Mouse (Mus musculus): Measurements from ENCODE around the gene Cntfr. TPM values are rescaled to one million over a fixed set of nuclear protein-coding genes. Genes with fewer than 3 reads are reported as not detected.

Gene Cntfr
- polyA plus RNA-seq, 1 experiment: 8.1 TPM

DNA sequence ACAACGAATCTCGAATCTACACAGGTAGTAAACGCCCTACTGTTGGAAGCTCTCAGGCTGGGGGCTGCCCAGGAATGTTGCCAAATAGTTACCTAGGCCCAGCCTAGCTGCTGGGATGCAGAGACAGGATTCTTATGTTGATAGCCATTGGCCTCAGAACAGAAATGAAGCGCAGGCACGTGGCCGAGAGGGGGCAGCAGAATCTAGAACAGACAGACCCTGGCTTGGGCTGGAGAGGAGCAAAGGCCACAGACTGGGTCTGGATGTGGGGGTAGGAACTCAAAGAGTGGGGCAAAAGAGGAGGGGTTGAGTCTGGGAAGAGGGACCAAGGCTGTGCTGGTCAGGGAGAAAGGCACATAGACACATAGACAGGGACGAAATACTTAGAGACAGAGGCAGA, 42.7 kb downstream of the Cntfr start:
- DNase-seq (ENCODE audit: low read depth in 1 of 2, low spot score in 2 of 2): no peak
- WGBS: 44% methylated on average over 7 of the region's 7 CpGs
- TF ChIP-seq CTCF (IDR thresholded peaks at IDR 0.05; ENCODE audit: extremely low read depth, insufficient read depth, insufficient read length, insufficient replicate concordance) (no peak), POLR2A (IDR thresholded peaks at IDR 0.05; ENCODE audit: low read depth, low read length) (no peak)
- no peaks in the 10 kb centered on the region for H3K4me1 ChIP-seq (ENCODE audit: control insufficient read depth, insufficient read depth, insufficient read length)
- no peak overlapping the region for H3K27ac ChIP-seq (ENCODE audit: insufficient read depth, low read length)
- H3K27me3 ChIP-seq (ENCODE audit: control insufficient read depth, insufficient read depth, low read length): no peaks in the 10 kb centered on the region
- H3K4me3 ChIP-seq (ENCODE audit: extremely low read depth, insufficient read depth, insufficient read length): no peak overlapping the region
- H3K36me3 ChIP-seq (ENCODE audit: control insufficient read depth, insufficient read depth, low read length): no peaks in the 10 kb centered on the region

DNA sequence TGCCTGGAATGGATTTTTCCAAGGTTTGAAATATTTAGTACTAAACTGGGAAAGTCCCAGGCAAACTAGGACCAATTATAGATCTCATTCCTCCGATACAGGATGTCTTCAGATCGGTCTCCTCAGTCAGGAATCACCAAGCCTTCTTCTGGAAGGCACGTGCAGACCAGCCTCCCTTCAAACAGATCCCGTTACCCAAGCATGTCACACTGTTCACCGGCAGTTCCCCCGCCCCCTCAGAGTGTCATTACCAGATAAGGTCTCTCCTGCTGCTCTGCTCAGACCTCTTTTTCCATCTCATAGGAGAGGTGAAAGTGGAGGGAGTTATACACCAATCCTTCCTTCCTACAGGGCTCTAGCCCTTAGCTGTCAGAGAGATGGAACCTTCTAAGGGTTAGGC, 43.2 kb downstream of the Cntfr start:
- TF ChIP-seq CTCF (IDR thresholded peaks at IDR 0.05; ENCODE audit: extremely low read depth, insufficient read depth, insufficient read length, insufficient replicate concordance): no peak
- no peak for TF ChIP-seq POLR2A (IDR thresholded peaks at IDR 0.05; ENCODE audit: low read depth, low read length)
- H3K27ac ChIP-seq (ENCODE audit: insufficient read depth, low read length): no peak overlapping the region
- 75% methylated on average over 6 of the region's 6 CpGs for WGBS
- no peaks in the 10 kb centered on the region for H3K36me3 ChIP-seq (ENCODE audit: control insufficient read depth, insufficient read depth, low read length)
- H3K4me3 ChIP-seq (ENCODE audit: extremely low read depth, insufficient read depth, insufficient read length): no peak overlapping the region
- no peak for DNase-seq (ENCODE audit: low read depth in 1 of 2, low spot score in 2 of 2)
- no peaks in the 10 kb centered on the region for H3K4me1 ChIP-seq (ENCODE audit: control insufficient read depth, insufficient read depth, insufficient read length)
- H3K27me3 ChIP-seq (ENCODE audit: control insufficient read depth, insufficient read depth, low read length): no peaks in the 10 kb centered on the region

DNA sequence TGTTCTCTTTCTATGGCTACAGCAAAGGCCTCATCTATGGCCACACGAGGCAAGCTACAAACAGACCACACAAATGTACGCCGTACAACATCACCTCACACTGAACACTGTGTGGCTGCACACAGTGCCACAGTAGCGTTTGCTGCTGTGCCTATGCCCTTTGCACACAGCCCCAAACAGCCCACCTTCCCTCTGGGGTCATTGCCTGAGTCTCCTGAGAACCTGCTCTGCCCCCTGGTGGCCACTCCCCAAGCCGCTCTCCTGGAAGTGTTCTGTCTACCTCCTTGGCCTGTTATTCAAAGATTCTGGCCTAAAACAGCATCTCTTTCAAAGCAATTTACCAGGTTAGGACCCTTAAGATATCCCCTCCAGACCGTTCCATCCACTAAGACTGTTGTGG, 43.6 kb downstream of the Cntfr start:
- peak in 1 of 2 experiments; percentile 36 for DNase-seq (ENCODE audit: low read depth in 1 of 2, low spot score in 2 of 2)
- WGBS: 54% methylated on average over 6 of the region's 6 CpGs
- no peak for TF ChIP-seq POLR2A (IDR thresholded peaks at IDR 0.05; ENCODE audit: low read depth, low read length)
- TF ChIP-seq CTCF (IDR thresholded peaks at IDR 0.05; ENCODE audit: extremely low read depth, insufficient read depth, insufficient read length, insufficient replicate concordance): peak; percentile 53; the same call in 1 of the 2 replicates
- Histone ChIP-seq H3K4me1 (ENCODE audit: control insufficient read depth, insufficient read depth, insufficient read length) (no peaks in the 10 kb centered on the region), H3K27ac (ENCODE audit: insufficient read depth, low read length) (no peak overlapping the region), H3K36me3 (ENCODE audit: control insufficient read depth, insufficient read depth, low read length) (no peaks in the 10 kb centered on the region), H3K27me3 (ENCODE audit: control insufficient read depth, insufficient read depth, low read length) (no peaks in the 10 kb centered on the region), H3K4me3 (ENCODE audit: extremely low read depth, insufficient read depth, insufficient read length) (no peak overlapping the region)

DNA sequence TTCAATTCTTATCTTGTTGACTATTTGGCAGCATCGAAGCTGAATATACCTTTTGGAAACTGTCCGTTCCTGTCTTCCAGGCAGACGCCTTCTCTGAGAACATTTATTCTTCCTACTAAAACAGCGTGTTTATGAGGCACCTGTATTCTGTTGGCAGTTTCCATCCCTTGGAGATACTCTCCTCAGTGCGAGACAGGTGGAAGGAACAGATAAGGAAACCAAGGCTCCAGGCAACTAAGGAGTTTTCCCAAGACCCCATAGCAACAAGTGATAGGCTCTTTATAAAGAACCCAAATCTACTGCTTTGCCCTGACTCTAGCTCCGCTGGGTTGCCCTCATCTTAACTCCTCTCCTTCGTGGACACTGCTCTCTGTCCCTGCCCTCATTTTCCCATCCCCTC, 48.3 kb downstream of the Cntfr start:
- 79% methylated on average over 7 of the region's 7 CpGs for WGBS

DNA sequence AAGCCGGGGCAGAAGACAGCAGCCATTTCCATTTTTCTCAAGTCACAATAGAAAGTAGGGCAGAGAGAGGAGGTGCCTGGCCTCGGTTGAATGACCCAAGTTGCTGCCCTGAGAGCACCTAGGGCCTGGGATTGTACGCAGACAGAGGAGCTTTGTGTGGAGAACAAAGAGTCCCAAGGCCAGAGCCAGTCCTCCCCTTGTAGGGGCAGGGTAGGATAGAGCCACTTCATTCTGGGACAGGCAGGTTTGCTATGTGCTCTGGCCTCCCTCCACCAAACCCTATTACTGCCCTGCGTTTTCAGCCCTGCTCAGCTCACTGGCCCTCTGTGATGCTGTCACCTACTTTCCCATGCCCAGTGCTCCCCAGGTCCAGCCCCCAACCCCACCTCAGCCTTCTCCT, 48.7 kb downstream of the Cntfr start:
- no peak for DNase-seq (ENCODE audit: low read depth in 1 of 2, low spot score in 2 of 2)
- H3K4me3 ChIP-seq (ENCODE audit: extremely low read depth, insufficient read depth, insufficient read length): no peak overlapping the region
- no peak overlapping the region for H3K27ac ChIP-seq (ENCODE audit: insufficient read depth, low read length)
- TF ChIP-seq CTCF (IDR thresholded peaks at IDR 0.05; ENCODE audit: extremely low read depth, insufficient read depth, insufficient read length, insufficient replicate concordance) (no peak), POLR2A (IDR thresholded peaks at IDR 0.05; ENCODE audit: low read depth, low read length) (no peak)
- no peaks in the 10 kb centered on the region for H3K36me3 ChIP-seq (ENCODE audit: control insufficient read depth, insufficient read depth, low read length)
- WGBS: 78% methylated on average over 4 of the region's 4 CpGs
- H3K4me1 ChIP-seq (ENCODE audit: control insufficient read depth, insufficient read depth, insufficient read length): no peaks in the 10 kb centered on the region
- H3K27me3 ChIP-seq (ENCODE audit: control insufficient read depth, insufficient read depth, low read length): no peaks in the 10 kb centered on the region

More for the DNA sequence above, 48.3 kb downstream of the Cntfr start:
- no peak for DNase-seq (ENCODE audit: low read depth in 1 of 2, low spot score in 2 of 2)
- H3K4me1 ChIP-seq (ENCODE audit: control insufficient read depth, insufficient read depth, insufficient read length): no peaks in the 10 kb centered on the region
- TF ChIP-seq POLR2A (IDR thresholded peaks at IDR 0.05; ENCODE audit: low read depth, low read length): no peak
- no peak for TF ChIP-seq CTCF (IDR thresholded peaks at IDR 0.05; ENCODE audit: extremely low read depth, insufficient read depth, insufficient read length, insufficient replicate concordance)
- H3K36me3 ChIP-seq (ENCODE audit: control insufficient read depth, insufficient read depth, low read length): no peaks in the 10 kb centered on the region
- H3K27me3 ChIP-seq (ENCODE audit: control insufficient read depth, insufficient read depth, low read length): no peaks in the 10 kb centered on the region
- no peak overlapping the region for H3K4me3 ChIP-seq (ENCODE audit: extremely low read depth, insufficient read depth, insufficient read length)
- no peak overlapping the region for H3K27ac ChIP-seq (ENCODE audit: insufficient read depth, low read length)

DNA sequence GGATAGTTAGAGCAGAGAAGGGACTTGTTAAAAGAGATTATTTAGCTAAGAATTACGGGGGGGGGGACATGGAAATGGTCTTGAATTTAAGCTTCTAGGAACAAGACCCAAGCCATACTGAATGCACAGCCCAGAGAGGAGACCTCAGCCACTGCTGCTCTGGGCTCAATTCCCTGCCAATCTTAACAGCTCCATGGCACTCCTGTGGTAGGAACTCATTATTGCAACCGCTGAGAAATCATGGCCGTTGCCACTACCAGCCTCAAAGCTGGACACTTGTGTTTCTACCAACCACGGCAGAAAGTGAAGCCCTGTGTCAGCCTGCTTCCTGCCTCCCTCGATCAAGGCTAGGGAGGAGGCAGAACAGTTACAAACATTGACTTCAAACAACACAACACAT, 51.4 kb downstream of the Cntfr start:
- no peak overlapping the region for H3K27ac ChIP-seq (ENCODE audit: insufficient read depth, low read length)
- no peak overlapping the region for H3K4me3 ChIP-seq (ENCODE audit: extremely low read depth, insufficient read depth, insufficient read length)
- TF ChIP-seq CTCF (IDR thresholded peaks at IDR 0.05; ENCODE audit: extremely low read depth, insufficient read depth, insufficient read length, insufficient replicate concordance): no peak
- no peak for TF ChIP-seq POLR2A (IDR thresholded peaks at IDR 0.05; ENCODE audit: low read depth, low read length)
- WGBS: 10% methylated on average over 5 of the region's 5 CpGs
- no peaks in the 10 kb centered on the region for H3K27me3 ChIP-seq (ENCODE audit: control insufficient read depth, insufficient read depth, low read length)
- DNase-seq (ENCODE audit: low read depth in 1 of 2, low spot score in 2 of 2): no peak
- no peaks in the 10 kb centered on the region for H3K36me3 ChIP-seq (ENCODE audit: control insufficient read depth, insufficient read depth, low read length)
- H3K4me1 ChIP-seq (ENCODE audit: control insufficient read depth, insufficient read depth, insufficient read length): no peaks in the 10 kb centered on the region

DNA sequence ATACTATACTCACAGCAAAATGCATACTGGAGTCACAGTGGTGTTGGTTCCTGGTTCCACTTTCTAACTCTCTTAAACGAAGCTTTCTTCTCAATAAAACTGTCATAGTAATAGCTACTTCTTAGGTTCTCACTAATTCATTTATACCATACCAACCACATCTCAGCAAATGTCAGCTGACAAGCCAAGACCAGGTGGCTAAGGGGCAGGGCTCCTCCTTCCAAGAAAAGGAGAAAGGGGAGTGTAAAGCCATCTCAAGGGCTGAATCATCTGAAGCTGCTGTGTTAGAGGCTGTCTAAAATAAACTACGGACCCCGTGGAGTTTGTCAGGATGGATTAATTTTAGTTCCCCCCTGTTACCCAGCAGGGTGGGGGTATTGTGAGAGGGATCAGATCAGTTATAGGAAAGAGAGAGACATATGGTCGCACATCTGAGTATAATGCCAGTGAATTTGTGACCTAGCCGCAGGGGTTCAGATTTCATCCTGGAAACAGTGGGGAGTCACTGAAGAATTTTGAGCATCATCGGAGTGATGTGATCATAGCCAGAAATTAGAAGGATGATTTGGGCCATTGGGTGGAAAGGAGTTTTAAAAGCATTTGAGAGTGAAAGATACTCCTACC, 55.6 kb downstream of the Cntfr start:
- WGBS: 79% methylated on average over 6 of the region's 6 CpGs

More for the DNA sequence above, 55.6 kb downstream of the Cntfr start:
- Histone ChIP-seq H3K36me3 (ENCODE audit: control insufficient read depth, insufficient read depth, low read length) (no peaks in the 10 kb centered on the region), H3K4me3 (ENCODE audit: extremely low read depth, insufficient read depth, insufficient read length) (no peak overlapping the region), H3K27ac (ENCODE audit: insufficient read depth, low read length) (no peak overlapping the region), H3K27me3 (ENCODE audit: control insufficient read depth, insufficient read depth, low read length) (peaks cover 3% of the 10 kb centered on the region), H3K4me1 (ENCODE audit: control insufficient read depth, insufficient read depth, insufficient read length) (peaks cover 4% of the 10 kb centered on the region; the same call in 1 of the 2 replicates)
- DNase-seq (ENCODE audit: low read depth in 1 of 2, low spot score in 2 of 2): no peak
- no peak for TF ChIP-seq CTCF (IDR thresholded peaks at IDR 0.05; ENCODE audit: extremely low read depth, insufficient read depth, insufficient read length, insufficient replicate concordance)
- no peak for TF ChIP-seq POLR2A (IDR thresholded peaks at IDR 0.05; ENCODE audit: low read depth, low read length)
